Comparison of ENCODE assay signal across 22 mouse cellular contexts in the genomic region with DNA sequence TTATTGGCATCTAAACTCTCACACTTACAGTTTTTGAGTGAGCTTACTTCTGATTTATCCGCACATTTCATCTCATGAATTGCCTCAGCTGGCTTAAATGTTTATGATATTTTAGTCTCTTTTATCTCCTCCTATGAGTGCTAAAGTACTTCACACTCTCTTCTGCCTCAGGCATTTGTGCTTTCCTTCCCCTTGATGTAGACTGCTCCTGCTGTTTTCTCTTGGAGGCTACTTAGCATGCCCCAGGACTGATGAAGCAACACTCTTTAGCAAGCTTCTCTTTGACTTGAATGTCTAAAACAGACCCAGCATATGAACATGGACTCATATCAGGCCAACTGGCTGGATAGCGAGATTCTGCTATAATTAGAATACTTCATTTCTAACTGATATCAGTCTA.
"Had no signal": no experiment of that assay in that cellular context is flagged by ENCODE, and none has a peak within 500 bp of the region (broad histone marks: within the 10 kb centered on the region; RNA-seq: fewer than 3 reads in every experiment).

No protein-coding gene starts in this region.

- DNase-seq: liver, embryonic 13.5 days; liver, postnatal 0 days; lung, adult 2 months; lung, postnatal 14 days; lung, postnatal 36 days; retina, postnatal 1 day; right cerebral cortex, adult 18-20 months; right cerebral cortex, postnatal 25 days; right cerebral cortex, postnatal 4 days; spleen, adult 18-20 months; thymus, adult 18-20 months; thymus, postnatal 14 days; thymus, postnatal 36 days had no signal

- H3K36me3 ChIP-seq: liver, embryonic 13.5 days; liver, embryonic 15.5 days; lung, embryonic 15.5 days; midbrain, embryonic 12.5 days; neural tube, embryonic 13.5 days; neural tube, embryonic 15.5 days had no signal

- H3K27me3 ChIP-seq: liver, embryonic 13.5 days; liver, embryonic 15.5 days; lung, embryonic 15.5 days; megakaryocyte, embryonic 14.5 days; midbrain, embryonic 12.5 days; neural tube, embryonic 13.5 days; neural tube, embryonic 15.5 days had no signal

- H3K4me3 ChIP-seq: liver, embryonic 13.5 days; liver, embryonic 15.5 days; lung, embryonic 15.5 days; megakaryocyte, embryonic 14.5 days; midbrain, embryonic 12.5 days; myocyte; neural tube, embryonic 13.5 days; neural tube, embryonic 15.5 days had no signal

- ATAC-seq: liver, postnatal 0 days; lung, postnatal 0 days had no signal

- H3K4me1 ChIP-seq: liver, embryonic 13.5 days; liver, embryonic 15.5 days; lung, embryonic 15.5 days; megakaryocyte, embryonic 14.5 days; midbrain, embryonic 12.5 days; neural tube, embryonic 13.5 days; neural tube, embryonic 15.5 days had no signal

- H3K9ac ChIP-seq: liver, embryonic 13.5 days; liver, embryonic 15.5 days; liver, postnatal 0 days; lung, embryonic 15.5 days; midbrain, embryonic 12.5 days; neural tube, embryonic 13.5 days; neural tube, embryonic 15.5 days had no signal

- H3K27ac ChIP-seq: liver, embryonic 13.5 days; liver, embryonic 15.5 days; lung, embryonic 15.5 days; macrophage; midbrain, embryonic 12.5 days; neural tube, embryonic 13.5 days; neural tube, embryonic 15.5 days had no signal

- H3K9me3 ChIP-seq: liver, embryonic 13.5 days; liver, embryonic 15.5 days; lung, embryonic 15.5 days; megakaryocyte, embryonic 14.5 days; midbrain, embryonic 12.5 days; neural tube, embryonic 13.5 days; neural tube, embryonic 15.5 days had no signal

- H3K4me2 ChIP-seq: liver, embryonic 13.5 days; liver, embryonic 15.5 days; lung, embryonic 15.5 days; midbrain, embryonic 12.5 days; neural tube, embryonic 13.5 days; neural tube, embryonic 15.5 days had no signal
